Mouse (Mus musculus) myocyte (in vitro differentiated cells): Measurements from ENCODE around the gene Slc6a20b.

Experiments
- E2F4 ChIP-seq: IDR thresholded peaks from one replicate; pipeline ENCODE4 v1.6.1; 2011; ENCODE audit warnings: mild to moderate bottlenecking, control low read depth, moderate library complexity; ENCODE audit not compliant: insufficient read depth
- MAX ChIP-seq: IDR thresholded peaks from one replicate; pipeline ENCODE4 v1.6.1; 2011; ENCODE audit warnings: low read depth, mild to moderate bottlenecking, control low read depth
- MYOD1 ChIP-seq, 3 experiments: IDR thresholded peaks; one replicate each; pipeline ENCODE4 v1.6.1; 2011; ENCODE audit warnings: control low read depth in 2 of 3, low read depth in 2 of 3, mild to moderate bottlenecking in 2 of 3, moderate library complexity in 1 of 3; ENCODE audit not compliant: insufficient read length in 2 of 3, control insufficient read depth in 1 of 3
- MYOG ChIP-seq, 3 experiments: IDR thresholded peaks; one replicate each; pipeline ENCODE4 v1.6.1; 2011; ENCODE audit warnings: control low read depth in 2 of 3, low read depth in 2 of 3, mild to moderate bottlenecking in 2 of 3; ENCODE audit not compliant: insufficient read length in 2 of 3, control insufficient read depth in 1 of 3, insufficient read depth in 1 of 3
- POLR2A ChIP-seq: IDR thresholded peaks from one replicate; pipeline ENCODE4 v1.6.1; 2011; ENCODE audit warnings: low read depth, mild to moderate bottlenecking, control low read depth, moderate library complexity; ENCODE audit not compliant: insufficient read length
- POLR2AphosphoS2 ChIP-seq: IDR thresholded peaks from one replicate; pipeline ENCODE4 v1.6.1; 2011; ENCODE audit warnings: low read depth, control low read depth; ENCODE audit not compliant: insufficient read length
- SRF ChIP-seq: IDR thresholded peaks from one replicate; pipeline ENCODE4 v1.6.1; 2011; ENCODE audit warnings: low read depth; ENCODE audit not compliant: control insufficient read depth, insufficient read length
- TCF12 ChIP-seq: IDR thresholded peaks from one replicate; pipeline ENCODE4 v1.6.1; 2011; ENCODE audit warnings: mild to moderate bottlenecking, control low read depth; ENCODE audit not compliant: poor library complexity, insufficient read depth, severe bottlenecking
- USF1 ChIP-seq: IDR thresholded peaks from one replicate; pipeline ENCODE4 v1.6.1; 2011; ENCODE audit warnings: low read depth, mild to moderate bottlenecking, control low read depth, moderate library complexity

GRCm38 (mm10) chr9:123596910-123597309 lies 35.5 kb downstream of the Slc6a20b start:
- TF ChIP-seq MYOD1 (IDR thresholded peaks at IDR 0.05; ENCODE audit: control insufficient read depth in 1 of 3, insufficient read length in 2 of 3, low read depth in 2 of 3) (no peak), MAX (no peak), POLR2A (no peak), TCF12 (no peak), USF1 (no peak), E2F4 (no peak), POLR2AphosphoS2 (no peak), SRF (no peak), MYOG (IDR thresholded peaks at IDR 0.05; ENCODE audit: control insufficient read depth in 1 of 3, insufficient read depth in 1 of 3, insufficient read length in 2 of 3, low read depth in 2 of 3) (no peak)
